Mouse (Mus musculus) liver, embryonic 14.5 days (tissue): ENCODE results near the gene Ascl2.

Experiments used
- CTCF ChIP-seq: IDR thresholded peaks from 2 replicates; pipeline ENCODE4 v1.5.1; 2016; ENCODE audit warnings: antibody characterized with exemption, low read depth, control low read depth
- EP300 ChIP-seq: IDR thresholded peaks from 2 replicates; pipeline ENCODE4 v1.6.1; 2016; ENCODE audit warnings: antibody characterized with exemption, low read depth

- TF ChIP-seq CTCF (no peak), EP300 (no peak)
Measured at GRCm38 (mm10) chr7:143013420-143014178, 44.5 kb upstream of the Ascl2 start.
